Comparison of ENCODE assay signal across 12 mouse cellular contexts in the genomic region with DNA sequence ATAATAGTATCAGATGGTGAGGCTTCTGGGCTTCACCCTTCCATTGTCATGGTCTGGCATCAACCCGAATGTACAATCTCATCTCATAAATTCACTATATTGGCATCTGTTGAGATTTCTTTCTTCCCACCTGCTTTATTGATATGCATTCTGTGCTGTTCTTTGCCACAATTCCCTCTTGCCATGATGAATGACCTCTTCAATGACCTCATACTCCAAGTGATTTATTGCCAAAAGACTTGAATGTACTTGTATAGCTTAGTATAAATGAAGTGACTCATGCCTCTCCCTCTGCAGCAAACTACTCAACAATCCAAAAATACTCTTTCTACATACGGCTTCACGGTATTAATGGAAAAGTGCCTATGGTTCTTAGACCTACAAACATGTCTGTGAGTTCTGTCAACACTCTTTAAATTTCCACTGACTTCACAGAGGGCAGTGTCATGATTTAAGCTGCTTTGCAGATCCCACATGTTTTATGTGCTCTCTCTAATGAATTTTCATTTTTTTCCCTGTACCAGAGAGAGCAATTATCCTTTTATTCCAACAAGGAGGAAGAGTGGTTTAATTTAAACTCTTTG.
"Had no signal": no experiment of that assay in that cellular context is flagged by ENCODE, and none has a peak within 500 bp of the region (broad histone marks: within the 10 kb centered on the region; RNA-seq: fewer than 3 reads in every experiment).

No protein-coding gene starts in this region.

- H3K4me2 ChIP-seq: kidney, embryonic 15.5 days; limb, embryonic 15.5 days; liver, embryonic 12.5 days; lung, embryonic 15.5 days; midbrain, embryonic 13.5 days had no signal

- H3K27ac ChIP-seq: kidney, embryonic 15.5 days; left cerebral cortex, adult 2 months; limb, embryonic 15.5 days; liver, embryonic 12.5 days; lung, embryonic 15.5 days; midbrain, embryonic 13.5 days had no signal

- ATAC-seq: liver, embryonic 12.5 days; midbrain, embryonic 13.5 days had no signal

- DNase-seq: kidney, adult 2 months; kidney, postnatal 14 days; right cerebral cortex, adult 18-20 months; right cerebral cortex, postnatal 25 days; thymus, adult 18-20 months; thymus, postnatal 14 days had no signal

- H3K36me3 ChIP-seq: kidney, embryonic 15.5 days; limb, embryonic 15.5 days; liver, embryonic 12.5 days; lung, embryonic 15.5 days; midbrain, embryonic 13.5 days had no signal

- H3K4me3 ChIP-seq: kidney, embryonic 15.5 days; left cerebral cortex, adult 2 months; limb, embryonic 15.5 days; liver, embryonic 12.5 days; lung, embryonic 15.5 days; midbrain, embryonic 13.5 days had no signal

- H3K27me3 ChIP-seq: kidney, embryonic 15.5 days; limb, embryonic 15.5 days; liver, embryonic 12.5 days; lung, embryonic 15.5 days; midbrain, embryonic 13.5 days had no signal

- H3K9ac ChIP-seq: kidney, embryonic 15.5 days; limb, embryonic 15.5 days; liver, embryonic 12.5 days; lung, embryonic 15.5 days; midbrain, embryonic 13.5 days had no signal

- H3K4me1 ChIP-seq: kidney, embryonic 15.5 days; limb, embryonic 15.5 days; liver, embryonic 12.5 days; lung, embryonic 15.5 days; midbrain, embryonic 13.5 days had no signal

- H3K9me3 ChIP-seq: kidney, embryonic 15.5 days; limb, embryonic 15.5 days; liver, embryonic 12.5 days; lung, embryonic 15.5 days; midbrain, embryonic 13.5 days had no signal
